Mouse (Mus musculus): ENCODE measurements around the gene Cnih4.
A peak's percentile ranks its signal among the peaks of the same experiment; 100 is the strongest.

The Cnih4 gene

GRCm38 (mm10) chr1:181210601-181211402 lies 66.3 kb downstream of the Cnih4 start:
- DNase-seq (ENCODE audit: extremely low read depth, insufficient read length, low spot score), result peak; percentile 62

GRCm38 (mm10) chr1:181211403-181211919 lies 67.0 kb downstream of the Cnih4 start:
- peak; percentile 22 for DNase-seq (ENCODE audit: extremely low read depth, insufficient read length, low spot score)

GRCm38 (mm10) chr1:181211920-181212633 lies 67.6 kb downstream of the Cnih4 start, which contains the start of gene Wdr26:
Gene Wdr26, minus strand, starts transcription at chr1:181212001.
- DNase-seq (ENCODE audit: extremely low read depth, insufficient read length, low spot score), result peak; percentile 83

GRCm38 (mm10) chr1:181214296-181215035 lies 70.0 kb downstream of the Cnih4 start:
- no peak for DNase-seq (ENCODE audit: extremely low read depth, insufficient read length, low spot score)

GRCm38 (mm10) chr1:181216315-181216714 lies 71.8 kb downstream of the Cnih4 start:
- no peak for DNase-seq (ENCODE audit: extremely low read depth, insufficient read length, low spot score)
